Mouse (Mus musculus): ENCODE data around the gene Dnah2. TPM values are rescaled to one million over a fixed set of nuclear protein-coding genes. Genes with fewer than 3 reads are reported as not detected.

The Dnah2 gene
- total and polyA plus RNA-seq, 3 experiments: under 0.01 to 0.03 TPM; not detected in 1

GRCm38 (mm10) chr11:69580572-69581146, 31.7 kb upstream of the Dnah2 start:
- Histone ChIP-seq H3K36me3 (replicated peaks in 1 of 2; ENCODE audit: control insufficient read depth in 1 of 2, insufficient read depth in 1 of 2, low read length in 1 of 2) (peaks cover 17 to 48% of the 10 kb centered on the region in 2 experiments), H3K4me2 (ENCODE audit: insufficient read depth, low read depth, poor library complexity, severe bottlenecking) (no peak overlapping the region), H3K9ac (ENCODE audit: insufficient read depth, low read depth) (peak overlapping the region; percentile 99), H3K27ac (ENCODE audit: insufficient read depth, low read depth) (peak overlapping the region; percentile 89), H3K79me2 (replicated peaks; ENCODE audit: control insufficient read depth, extremely low read depth, insufficient read depth, poor library complexity, severe bottlenecking) (peaks cover 83% of the 10 kb centered on the region), H3K27me3 (replicated peaks) (no peaks in the 10 kb centered on the region), H3K4me3 (replicated peaks in 1 of 3; ENCODE audit: low read depth in 2 of 3, low read length in 2 of 3, poor library complexity in 1 of 3) (peak overlapping the region; percentile 81 to 99 (median 95)), H3K4me1 (ENCODE audit: control insufficient read depth in 1 of 2, insufficient read depth in 2 of 2) (peaks cover 14 to 59% of the 10 kb centered on the region in 2 experiments), H3K9me3 (replicated peaks; ENCODE audit: low read length) (no peaks in the 10 kb centered on the region)
- DNase-seq (ENCODE audit: extremely low read depth): no peak
- in situ Hi-C loops (cut with MboI; ENCODE audit: low pct_ligation_motif_present, low pct_unique_long_range_greater_than_20kb, low sequenced_read_pairs): no loop called here
- no peak for TF ChIP-seq GABPA (IDR thresholded peaks at IDR 0.05; ENCODE audit: insufficient replicate concordance, low read depth, low read length)
- TF ChIP-seq MAZ (IDR thresholded peaks at IDR 0.05; ENCODE audit: low read depth, low read length): no peak
- TF ChIP-seq ETS1 (conservative IDR thresholded peaks at IDR 0.05; ENCODE audit: low read depth, low read length): 0 out of 2 replicates have a peak, but pooled peaks have one; percentile 3
- peak; percentile 41; the same call in 1 of the 2 replicates for TF ChIP-seq UBTF (IDR thresholded peaks at IDR 0.05; ENCODE audit: low read depth, low read length)
- peak; percentile 15; the same call in 1 of the 2 replicates for TF ChIP-seq MXI1 (IDR thresholded peaks at IDR 0.05; ENCODE audit: low read depth, low read length)
- 0 out of 2 replicates have a peak, but pooled peaks have one; percentile 11 for TF ChIP-seq BHLHE40 (IDR thresholded peaks at IDR 0.05; ENCODE audit: low read depth, low read length)
- no peak for TF ChIP-seq KAT2A (IDR thresholded peaks at IDR 0.05; ENCODE audit: insufficient replicate concordance, low read length)
- no peak for TF ChIP-seq JUND (conservative IDR thresholded peaks at IDR 0.05; ENCODE audit: low read depth, low read length)
- peak; percentile 71; the same call in 1 of the 2 replicates for TF ChIP-seq ZMIZ1 (IDR thresholded peaks at IDR 0.05; ENCODE audit: low read depth, low read length)
- dilution Hi-C loops (cut with MboI; ENCODE audit: extremely low pct_ligation_motif_present, extremely low pct_unique_long_range_greater_than_20kb, low sequenced_read_pairs): no loop called here

DNA sequence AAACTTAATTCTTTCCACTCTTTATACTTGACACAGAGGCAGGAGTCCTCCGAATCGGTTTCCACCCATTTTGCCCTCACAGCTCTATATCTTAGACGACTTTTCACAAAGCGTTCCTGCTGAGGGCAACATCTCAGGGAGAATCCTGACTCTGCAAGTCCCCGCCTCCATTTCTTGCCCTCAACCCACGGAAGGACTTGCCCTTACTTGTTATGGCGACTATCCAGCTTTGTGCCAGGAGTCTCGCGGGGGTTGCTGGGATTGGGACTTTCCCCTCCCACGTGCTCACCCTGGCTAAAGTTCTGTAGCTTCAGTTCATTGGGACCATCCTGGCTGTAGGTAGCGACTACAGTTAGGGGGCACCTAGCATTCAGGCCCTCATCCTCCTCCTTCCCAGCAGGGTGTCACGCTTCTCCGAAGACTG, 31.2 kb upstream of the Dnah2 start, which contains the start of the genes Wrap53 and Trp53:
Wrap53 (minus strand) TSS at position 165 of the 424 bp plus-strand sequence.
Trp53 (plus strand) TSS at position 269 of the 424 bp plus-strand sequence.
- H3K4me2 ChIP-seq (ENCODE audit: insufficient read depth, low read depth, poor library complexity, severe bottlenecking): peak within 1 kb of the TSS; percentile 83
- H3K27me3 ChIP-seq (replicated peaks): no peaks in the 10 kb centered on the region
- H3K9ac ChIP-seq (ENCODE audit: insufficient read depth, low read depth): peak within 1 kb of the TSS; percentile 99
- no peaks in the 10 kb centered on the region for H3K9me3 ChIP-seq (replicated peaks; ENCODE audit: low read length)
- H3K27ac ChIP-seq (ENCODE audit: insufficient read depth, low read depth): peak within 1 kb of the TSS; percentile 89
- in situ Hi-C loops (cut with MboI; ENCODE audit: low pct_ligation_motif_present, low pct_unique_long_range_greater_than_20kb, low sequenced_read_pairs): no loop called here
- H3K4me1 ChIP-seq (ENCODE audit: control insufficient read depth in 1 of 2, insufficient read depth in 2 of 2): peaks cover 16 to 59% of the 10 kb centered on the region in 2 experiments
- H3K36me3 ChIP-seq (replicated peaks in 1 of 2; ENCODE audit: control insufficient read depth in 1 of 2, insufficient read depth in 1 of 2, low read length in 1 of 2): peaks cover 19 to 54% of the 10 kb centered on the region in 2 experiments
- peak within 1 kb of the TSS; percentile 81 to 99 (median 95) for H3K4me3 ChIP-seq (replicated peaks in 1 of 3; ENCODE audit: low read depth in 2 of 3, low read length in 2 of 3, poor library complexity in 1 of 3)
- dilution Hi-C loops (cut with MboI; ENCODE audit: extremely low pct_ligation_motif_present, extremely low pct_unique_long_range_greater_than_20kb, low sequenced_read_pairs): no loop called here
- DNase-seq (ENCODE audit: extremely low read depth): peak; percentile 99
- H3K79me2 ChIP-seq (replicated peaks; ENCODE audit: control insufficient read depth, extremely low read depth, insufficient read depth, poor library complexity, severe bottlenecking): peaks cover 78% of the 10 kb centered on the region
- TF ChIP-seq RCOR1 (conservative IDR thresholded peaks at IDR 0.05; ENCODE audit: low read depth, low read length) (peak; percentile 68), POLR2AphosphoS2 (IDR thresholded peaks at IDR 0.05; ENCODE audit: low read depth, low read length) (peak; percentile 90), MAZ (IDR thresholded peaks at IDR 0.05; ENCODE audit: low read depth, low read length) (no peak), USF2 (conservative IDR thresholded peaks at IDR 0.05; ENCODE audit: low read depth, low read length) (peak; percentile 79), NRF1 (IDR thresholded peaks at IDR 0.05; ENCODE audit: low read depth, low read length) (peak; percentile 76), NELFE (IDR thresholded peaks at IDR 0.05; ENCODE audit: low read depth, low read length) (peak; percentile 94), JUN (IDR thresholded peaks at IDR 0.05; ENCODE audit: insufficient read depth, low read depth, low read length) (no peak), MXI1 (IDR thresholded peaks at IDR 0.05; ENCODE audit: low read depth, low read length) (peak; percentile 99), TBP (conservative IDR thresholded peaks at IDR 0.05; ENCODE audit: low read depth, low read length) (peak; percentile 94), UBTF (IDR thresholded peaks at IDR 0.05; ENCODE audit: low read depth, low read length) (no peak), USF1 (IDR thresholded peaks at IDR 0.05; ENCODE audit: low read depth, low read length) (peak; percentile 87), MAFK (IDR thresholded peaks at IDR 0.05; ENCODE audit: insufficient replicate concordance, low read length) (peak; percentile 56; the same call in 1 of the 2 replicates), ETS1 (conservative IDR thresholded peaks at IDR 0.05; ENCODE audit: low read depth, low read length) (peak; percentile 46; the same call in 1 of the 2 replicates), MEF2A (IDR thresholded peaks at IDR 0.05; ENCODE audit: borderline replicate concordance, low read depth, low read length) (peak; percentile 82), PAX5 (IDR thresholded peaks at IDR 0.05; ENCODE audit: low read length) (no peak), MYC (IDR thresholded peaks at IDR 0.05; ENCODE audit: low read depth, low read length) (peak; percentile 100), CHD1 (IDR thresholded peaks at IDR 0.05; ENCODE audit: low read depth, low read length) (peak; percentile 87), GABPA (IDR thresholded peaks at IDR 0.05; ENCODE audit: insufficient replicate concordance, low read depth, low read length) (peak; percentile 40; the same call in 1 of the 2 replicates), HCFC1 (IDR thresholded peaks at IDR 0.05; ENCODE audit: low read depth, low read length) (peak; percentile 96), TCF12 (IDR thresholded peaks at IDR 0.05; ENCODE audit: low read depth, low read length) (peak; percentile 96), ZC3H11A (IDR thresholded peaks at IDR 0.05; ENCODE audit: low read depth, low read length) (no peak), E2F4 (IDR thresholded peaks at IDR 0.05; ENCODE audit: insufficient replicate concordance, low read depth, low read length) (no peak), RAD21 (IDR thresholded peaks at IDR 0.05; ENCODE audit: low read depth, low read length) (no peak), ZKSCAN1 (IDR thresholded peaks at IDR 0.05; ENCODE audit: borderline replicate concordance, low read depth, low read length) (no peak), ZMIZ1 (IDR thresholded peaks at IDR 0.05; ENCODE audit: low read depth, low read length) (peak; percentile 82), MAX (IDR thresholded peaks at IDR 0.05; ENCODE audit: low read length) (peak; percentile 100)
